Mouse (Mus musculus) embryonic fibroblast, embryonic 13.5 days (primary cell): ENCODE data around the gene Tent5b.

Source experiments
- CTCF ChIP-seq: IDR thresholded peaks from 2 replicates; pipeline ENCODE4 v1.5.1; 2011; ENCODE audit warnings: mild to moderate bottlenecking, control low read depth, low read length, moderate library complexity, borderline replicate concordance; ENCODE audit not compliant: insufficient read depth
- POLR2A ChIP-seq: IDR thresholded peaks from 2 replicates; pipeline ENCODE4 v1.6.1; 2011; ENCODE audit warnings: low read depth, mild to moderate bottlenecking, control low read depth, low read length, moderate library complexity

DNA sequence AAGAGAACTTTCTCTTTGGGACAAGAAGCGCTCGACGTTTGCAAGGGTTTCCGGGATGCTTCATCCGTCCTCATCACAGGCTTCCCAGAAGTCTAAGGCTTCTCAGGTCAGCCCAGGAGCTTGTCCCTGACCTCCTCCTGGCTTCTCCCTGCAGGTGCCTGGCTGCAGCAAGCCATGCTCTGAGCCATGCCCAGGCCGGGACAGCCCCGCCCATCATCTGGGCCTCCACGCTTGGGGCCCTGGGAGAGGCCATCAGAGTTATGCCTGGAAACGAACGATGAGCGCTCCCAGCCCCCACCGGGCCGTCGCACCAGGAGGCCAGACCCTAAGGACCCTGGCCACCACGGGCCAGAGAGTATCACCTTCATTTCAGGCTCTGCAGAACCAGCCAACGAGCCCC, 47.9 kb downstream of the Tent5b start:
- no peak for TF ChIP-seq POLR2A
- TF ChIP-seq CTCF = no peak
